Mouse (Mus musculus) liver, adult 2 months (tissue): Measurements from ENCODE around the gene Vps29.

Experiments used
- CTCF ChIP-seq: fragments of 200-500 bp; IDR thresholded peaks from 2 replicates; pipeline ENCODE4 v1.5.1; 2011; ENCODE audit warnings: low read depth, low read length, control low read depth
- POLR2A ChIP-seq: fragments of 200-500 bp; IDR thresholded peaks from 2 replicates; pipeline ENCODE4 v1.6.1; 2011; ENCODE audit warnings: low read length, control low read depth; ENCODE audit not compliant: insufficient read depth; ENCODE audit errors: extremely low read depth

DNA sequence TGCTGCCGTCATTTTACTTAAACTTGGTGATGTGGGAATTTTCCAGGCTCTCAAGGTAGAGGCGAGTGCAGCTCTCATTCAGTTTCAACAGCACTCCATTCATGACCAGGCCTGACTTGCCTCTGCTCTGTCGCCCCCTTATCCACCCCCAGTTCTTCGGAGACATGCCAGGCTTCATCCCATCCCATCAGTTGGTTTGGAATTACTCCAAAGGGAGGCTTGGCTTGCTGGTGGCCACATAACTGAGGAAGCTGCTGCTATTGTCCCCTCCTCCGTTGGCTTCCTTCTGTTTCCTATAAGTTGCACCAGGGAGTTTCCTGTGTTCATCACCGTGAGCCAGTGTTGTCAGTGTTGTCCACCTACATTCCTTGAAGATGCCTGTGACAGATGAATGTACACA, 49.6 kb upstream of the Vps29 start:
- TF ChIP-seq CTCF (no peak), POLR2A (no peak)
